Mouse (Mus musculus): ENCODE measurements at regions not wholly inside any gene's neighbourhood (a gene's known extent, or its start where the extent isn't known, plus 50 kb on each side); places are given as distances from the start of the nearest gene placed in this dataset.

- ATAC-seq (ENCODE audit: insufficient read depth, low FRiP score, low read depth) = no peak
- Histone ChIP-seq H3K9me3 (no peaks in the 10 kb centered on the region), H3K27me3 (replicated peaks) (no peaks in the 10 kb centered on the region), H3K9ac (no peak overlapping the region), H3K4me1 (no peaks in the 10 kb centered on the region; the same call in 1 of the 2 replicates), H3K27ac (no peak overlapping the region), H3K4me3 (replicated peaks) (no peak overlapping the region), H3K4me2 (no peak overlapping the region), H3K36me3 (no peaks in the 10 kb centered on the region)
- 78% methylated on average over 2 of the region's 2 CpGs for WGBS
These were observed 192.4 kb upstream of the Id2 start for GRCm38 (mm10) chr12:25289381-25289780.

GRCm38 (mm10) chr12:25283808-25284207 lies 186.9 kb upstream of the Id2 start:
- Histone ChIP-seq H3K4me2 (no peak overlapping the region), H3K4me1 (no peaks in the 10 kb centered on the region), H3K9me3 (no peaks in the 10 kb centered on the region), H3K4me3 (replicated peaks) (no peak overlapping the region), H3K27me3 (replicated peaks) (no peaks in the 10 kb centered on the region), H3K9ac (no peak overlapping the region), H3K36me3 (no peaks in the 10 kb centered on the region), H3K27ac (no peak overlapping the region)
- WGBS = 56% methylated on average over 3 of the region's 3 CpGs
- ATAC-seq (ENCODE audit: insufficient read depth, low FRiP score, low read depth) = no peak

GRCm38 (mm10) chr12:25281438-25281837 lies 184.5 kb upstream of the Id2 start:
- WGBS = 73% methylated on average over 1 of the region's 1 CpGs
- H3K9me3 ChIP-seq = no peaks in the 10 kb centered on the region

GRCm38 (mm10) chr12:25273631-25274305 lies 176.8 kb upstream of the Id2 start:
- Histone ChIP-seq H3K4me3 (replicated peaks) (no peak overlapping the region), H3K4me2 (no peak overlapping the region), H3K27me3 (replicated peaks) (no peaks in the 10 kb centered on the region), H3K27ac (peak overlapping the region; percentile 31; the same call in 1 of the 2 replicates), H3K36me3 (no peaks in the 10 kb centered on the region), H3K9me3 (no peaks in the 10 kb centered on the region), H3K4me1 (peaks cover 19% of the 10 kb centered on the region; the same call in 1 of the 2 replicates), H3K9ac (no peak overlapping the region)
- 64% methylated on average over 6 of the region's 6 CpGs for WGBS
- no peak for ATAC-seq (ENCODE audit: insufficient read depth, low FRiP score, low read depth)

More at GRCm38 (mm10) chr12:25281438-25281837, 184.5 kb upstream of the Id2 start:
- H3K4me1 ChIP-seq = no peaks in the 10 kb centered on the region
- no peak overlapping the region for H3K4me2 ChIP-seq
- H3K9ac ChIP-seq = no peak overlapping the region
- H3K36me3 ChIP-seq = no peaks in the 10 kb centered on the region
- H3K27ac ChIP-seq = no peak overlapping the region
- ATAC-seq (ENCODE audit: insufficient read depth, low FRiP score, low read depth) = no peak
- no peak overlapping the region for H3K4me3 ChIP-seq (replicated peaks)
- H3K27me3 ChIP-seq (replicated peaks) = no peaks in the 10 kb centered on the region

- no peaks in the 10 kb centered on the region for H3K36me3 ChIP-seq
- no peaks in the 10 kb centered on the region for H3K9me3 ChIP-seq
- 29% methylated on average over 3 of the region's 3 CpGs for WGBS
- H3K4me3 ChIP-seq (replicated peaks) = no peak overlapping the region
- peak overlapping the region; percentile 36 for H3K27ac ChIP-seq
- no peak overlapping the region for H3K9ac ChIP-seq
- peaks cover 19% of the 10 kb centered on the region; the same call in 1 of the 2 replicates for H3K4me1 ChIP-seq
- H3K27me3 ChIP-seq (replicated peaks) = no peaks in the 10 kb centered on the region
- ATAC-seq (ENCODE audit: insufficient read depth, low FRiP score, low read depth) = no peak
- no peak overlapping the region for H3K4me2 ChIP-seq
These were observed 175.8 kb upstream of the Id2 start for GRCm38 (mm10) chr12:25272752-25273125.

- Histone ChIP-seq H3K9me3 (no peaks in the 10 kb centered on the region), H3K36me3 (no peaks in the 10 kb centered on the region), H3K4me3 (replicated peaks) (no peak overlapping the region), H3K27ac (0 out of 2 replicates have a peak overlapping the region, but pooled peaks have one; percentile 36), H3K27me3 (replicated peaks) (no peaks in the 10 kb centered on the region), H3K4me1 (peaks cover 19% of the 10 kb centered on the region; the same call in 1 of the 2 replicates), H3K9ac (no peak overlapping the region), H3K4me2 (no peak overlapping the region)
- ATAC-seq (ENCODE audit: insufficient read depth, low FRiP score, low read depth) = 0 out of 2 replicates have a peak, but pooled peaks have one; percentile 29
- 31% methylated on average over 6 of the region's 6 CpGs for WGBS
These were observed 175.3 kb upstream of the Id2 start for GRCm38 (mm10) chr12:25272114-25272751.

GRCm38 (mm10) chr12:25269878-25270277 lies 172.9 kb upstream of the Id2 start:
- Histone ChIP-seq H3K9me3 (no peaks in the 10 kb centered on the region), H3K36me3 (no peaks in the 10 kb centered on the region), H3K4me2 (no peak overlapping the region), H3K27ac (no peak overlapping the region), H3K27me3 (replicated peaks) (no peaks in the 10 kb centered on the region), H3K4me1 (peaks cover 25% of the 10 kb centered on the region; the same call in 1 of the 2 replicates), H3K9ac (no peak overlapping the region), H3K4me3 (replicated peaks) (no peak overlapping the region)
- WGBS = 48% methylated on average over 3 of the region's 3 CpGs
- ATAC-seq (ENCODE audit: insufficient read depth, low FRiP score, low read depth) = no peak

GRCm38 (mm10) chr12:25268871-25269850 lies 172.2 kb upstream of the Id2 start:
- Histone ChIP-seq H3K9ac (no peak overlapping the region), H3K4me3 (replicated peaks) (no peak overlapping the region), H3K4me1 (peaks cover 23% of the 10 kb centered on the region; the same call in 1 of the 2 replicates), H3K9me3 (no peaks in the 10 kb centered on the region), H3K4me2 (no peak overlapping the region), H3K27ac (no peak overlapping the region), H3K27me3 (replicated peaks) (no peaks in the 10 kb centered on the region), H3K36me3 (no peaks in the 10 kb centered on the region)
- WGBS = 55% methylated on average over 18 of the region's 18 CpGs
- ATAC-seq (ENCODE audit: insufficient read depth, low FRiP score, low read depth) = no peak

GRCm38 (mm10) chr12:25268323-25268722 lies 171.4 kb upstream of the Id2 start:
- Histone ChIP-seq H3K4me3 (replicated peaks) (no peak overlapping the region), H3K9ac (no peak overlapping the region), H3K27ac (no peak overlapping the region), H3K4me2 (no peak overlapping the region), H3K36me3 (no peaks in the 10 kb centered on the region), H3K27me3 (replicated peaks) (no peaks in the 10 kb centered on the region), H3K9me3 (no peaks in the 10 kb centered on the region), H3K4me1 (peaks cover 20% of the 10 kb centered on the region; the same call in 1 of the 2 replicates)
- 67% methylated on average over 7 of the region's 7 CpGs for WGBS
- ATAC-seq (ENCODE audit: insufficient read depth, low FRiP score, low read depth) = no peak

- whole genome bisulfite sequencing = 88% methylated on average over 13 of the region's 13 CpGs
- no peak overlapping the region for H3K4me2 ChIP-seq
- H3K27me3 ChIP-seq (replicated peaks) = no peaks in the 10 kb centered on the region
These were observed 170.7 kb upstream of the Id2 start for GRCm38 (mm10) chr12:25267572-25268115.

More at GRCm38 (mm10) chr12:25267572-25268115, 170.7 kb upstream of the Id2 start:
- ATAC-seq (ENCODE audit: insufficient read depth, low FRiP score, low read depth) = no peak
- H3K4me3 ChIP-seq (replicated peaks) = no peak overlapping the region
- H3K27ac ChIP-seq = no peak overlapping the region
- no peaks in the 10 kb centered on the region for H3K36me3 ChIP-seq
- H3K4me1 ChIP-seq = peaks cover 14% of the 10 kb centered on the region; the same call in 1 of the 2 replicates
- no peaks in the 10 kb centered on the region for H3K9me3 ChIP-seq
- H3K9ac ChIP-seq = no peak overlapping the region
